Mouse (Mus musculus): Measurements from ENCODE around the gene Caap1. TPM values are rescaled to one million over a fixed set of nuclear protein-coding genes. Genes with fewer than 3 reads are reported as not detected.
A peak's percentile ranks its signal among the peaks of the same experiment; 100 is the strongest.

The Caap1 gene
- polyA plus RNA-seq, 1 experiment from 2014 or later = 16.3 TPM

DNA sequence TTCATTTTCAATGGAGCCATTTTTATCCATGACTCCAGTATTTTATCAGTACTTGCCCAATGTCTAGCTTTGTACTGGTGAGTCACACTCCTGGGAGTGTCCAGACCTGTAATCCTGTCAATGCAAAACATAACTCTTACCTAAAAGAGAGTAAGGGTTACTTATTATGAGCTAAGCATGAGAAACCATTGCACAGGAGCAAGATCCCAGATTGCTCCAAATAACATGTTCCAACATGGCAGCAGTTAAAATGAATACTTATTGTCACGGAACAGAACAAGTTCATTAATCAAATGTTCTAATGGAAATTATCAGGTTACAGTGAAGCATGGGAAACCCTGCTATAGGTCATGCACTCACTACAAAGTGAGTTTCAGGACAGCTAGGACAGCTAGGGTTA lies 3.7 kb upstream of the Caap1 start:
- H3K27ac ChIP-seq = no peak overlapping the region
- H3K36me3 ChIP-seq = no peaks in the 10 kb centered on the region
- no peak overlapping the region for H3K4me2 ChIP-seq (replicated peaks)
- no peak overlapping the region for H3K9ac ChIP-seq
- ATAC-seq = no peak
- H3K9me3 ChIP-seq = no peaks in the 10 kb centered on the region
- no peak overlapping the region for H3K4me3 ChIP-seq (replicated peaks)
- no peaks in the 10 kb centered on the region; the same call in none of the 2 replicates for H3K4me1 ChIP-seq (replicated peaks)
- 82% methylated on average over 1 of the region's 1 CpGs for WGBS
- no peaks in the 10 kb centered on the region for H3K27me3 ChIP-seq (replicated peaks)

DNA sequence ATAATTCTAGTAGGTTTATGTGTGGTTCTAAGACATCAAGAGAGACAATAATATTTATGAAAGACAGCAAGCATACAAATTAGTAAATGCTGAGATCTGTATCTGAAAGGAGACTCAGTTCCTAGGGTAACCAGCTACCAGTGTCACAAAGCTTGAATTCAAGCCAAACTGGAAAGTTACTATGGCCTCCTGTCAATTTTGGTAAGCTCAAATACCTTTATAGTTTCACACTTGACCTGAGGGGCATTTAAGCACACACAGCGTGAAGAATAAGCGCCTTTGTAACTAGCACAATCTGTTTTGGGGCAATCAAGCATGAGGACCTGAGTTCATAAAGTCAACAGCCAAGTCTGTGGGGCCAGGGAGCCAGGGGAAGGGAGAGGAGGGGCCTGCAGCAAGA lies 2.7 kb upstream of the Caap1 start:
- Histone ChIP-seq H3K27me3 (replicated peaks) (no peaks in the 10 kb centered on the region), H3K9me3 (no peaks in the 10 kb centered on the region), H3K9ac (no peak overlapping the region), H3K4me1 (replicated peaks) (peaks cover 2% of the 10 kb centered on the region), H3K4me2 (replicated peaks) (no peak overlapping the region), H3K36me3 (no peaks in the 10 kb centered on the region), H3K27ac (no peak overlapping the region), H3K4me3 (replicated peaks) (no peak overlapping the region)
- ATAC-seq = no peak
- 67% methylated on average over 2 of the region's 2 CpGs for WGBS

DNA sequence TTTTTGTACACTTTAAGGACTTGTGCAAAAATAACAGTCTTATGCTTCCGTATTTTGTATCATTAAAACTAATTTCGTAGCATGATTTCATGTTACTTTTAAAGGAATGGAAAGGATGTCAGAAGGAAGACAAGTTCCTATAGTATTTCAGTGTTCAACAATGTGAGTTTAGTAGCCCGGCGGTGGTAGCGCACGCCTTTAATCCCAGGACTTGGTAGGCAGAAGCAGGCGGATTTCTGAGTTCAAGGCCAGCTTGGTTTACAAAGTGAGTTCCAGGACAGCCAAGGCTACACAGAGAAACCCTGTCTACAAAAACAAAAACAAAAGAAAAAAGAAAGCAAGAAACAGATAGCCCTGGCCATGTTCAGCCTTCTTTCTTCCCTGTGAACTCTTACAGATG lies 549 bp upstream of the Caap1 start:
- H3K9ac ChIP-seq = no peak overlapping the region
- no peaks in the 10 kb centered on the region for H3K36me3 ChIP-seq
- H3K4me3 ChIP-seq (replicated peaks) = no peak overlapping the region
- H3K9me3 ChIP-seq = no peaks in the 10 kb centered on the region
- H3K4me2 ChIP-seq (replicated peaks) = no peak overlapping the region
- peak; percentile 4 for ATAC-seq
- H3K4me1 ChIP-seq (replicated peaks) = peaks cover 2% of the 10 kb centered on the region
- H3K27me3 ChIP-seq (replicated peaks) = no peaks in the 10 kb centered on the region
- WGBS = 66% methylated on average over 7 of the region's 7 CpGs
- H3K27ac ChIP-seq = no peak overlapping the region

DNA sequence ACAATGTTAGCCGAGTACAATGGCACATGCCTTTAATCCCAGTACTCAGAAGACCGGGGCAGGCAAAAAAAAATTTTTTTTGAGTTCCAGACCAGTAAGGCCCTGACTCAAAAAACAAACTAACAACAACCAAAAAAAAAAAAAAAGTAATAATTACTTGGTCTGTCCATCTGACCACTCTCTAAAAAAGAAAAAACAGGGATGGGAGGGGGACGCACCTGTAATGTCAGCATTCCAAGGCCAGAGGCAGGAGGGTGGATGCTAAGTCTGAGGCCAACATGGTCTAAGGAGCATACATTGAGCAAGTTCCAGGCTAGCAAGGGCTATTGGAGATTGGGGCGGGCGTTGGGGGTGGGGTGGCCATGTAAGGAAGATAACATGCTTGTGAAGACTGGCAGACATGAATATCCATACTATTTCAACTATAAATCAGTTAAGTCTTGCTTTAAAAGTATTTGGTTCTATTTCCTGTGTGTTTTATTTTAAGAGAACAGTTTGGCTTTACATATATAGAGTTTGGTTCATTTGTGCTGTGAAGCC lies 1.6 kb downstream of the Caap1 start:
- Histone ChIP-seq H3K27ac (no peak overlapping the region), H3K27me3 (replicated peaks) (no peaks in the 10 kb centered on the region), H3K4me3 (replicated peaks) (no peak overlapping the region), H3K9ac (no peak overlapping the region), H3K9me3 (no peaks in the 10 kb centered on the region), H3K36me3 (no peaks in the 10 kb centered on the region), H3K4me2 (replicated peaks) (peak overlapping the region; percentile 63; the same call in 1 of the 2 replicates), H3K4me1 (replicated peaks) (peaks cover 2% of the 10 kb centered on the region)
- no peak for ATAC-seq
- 89% methylated on average over 5 of the region's 5 CpGs for WGBS

DNA sequence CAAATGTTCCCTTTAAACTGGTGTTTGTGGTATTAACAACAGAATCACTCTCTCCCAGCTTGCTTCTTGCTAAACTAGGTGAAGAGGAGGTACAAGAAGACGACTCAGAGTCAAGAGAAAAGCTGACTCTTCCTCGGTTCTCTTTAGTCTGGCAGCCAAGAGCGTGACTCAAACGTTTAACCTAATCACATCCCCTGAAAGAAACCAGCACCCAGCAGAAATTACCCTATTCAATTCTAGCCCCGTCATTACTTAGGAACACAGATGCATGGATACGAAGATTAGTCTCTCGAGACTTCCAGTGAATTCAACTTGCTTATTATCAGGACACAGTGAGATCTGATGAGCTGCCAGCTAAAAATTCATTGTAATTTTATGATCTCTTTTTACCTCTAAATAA lies 12.3 kb downstream of the Caap1 start:
- Histone ChIP-seq H3K4me2 (replicated peaks) (no peak overlapping the region), H3K9me3 (no peaks in the 10 kb centered on the region), H3K36me3 (no peaks in the 10 kb centered on the region), H3K9ac (no peak overlapping the region), H3K27me3 (replicated peaks) (no peaks in the 10 kb centered on the region), H3K27ac (no peak overlapping the region), H3K4me3 (replicated peaks) (no peak overlapping the region), H3K4me1 (replicated peaks) (no peaks in the 10 kb centered on the region)
- 79% methylated on average over 7 of the region's 7 CpGs for WGBS
- ATAC-seq = no peak

DNA sequence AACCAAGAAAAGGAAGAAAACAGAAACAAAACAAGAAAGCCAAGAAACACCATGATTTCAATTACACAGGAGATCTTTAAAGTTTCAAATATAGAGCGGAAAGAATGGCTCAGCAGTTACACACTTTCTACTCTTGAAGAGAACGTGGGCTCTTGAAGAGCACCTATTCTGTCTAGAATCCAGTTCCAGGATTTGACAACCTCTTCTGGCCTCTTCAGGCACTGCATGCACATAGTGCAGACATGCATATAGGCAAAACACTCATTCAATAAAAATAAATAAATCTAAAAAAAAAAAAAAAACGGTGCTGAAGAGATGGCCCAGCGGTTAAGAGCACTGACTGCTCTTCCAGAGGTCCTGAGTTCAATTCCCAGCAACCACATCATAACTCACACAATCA lies 13.6 kb downstream of the Caap1 start:
- WGBS = 92% methylated on average over 4 of the region's 4 CpGs
- Histone ChIP-seq H3K27ac (no peak overlapping the region), H3K4me2 (replicated peaks) (no peak overlapping the region), H3K4me3 (replicated peaks) (no peak overlapping the region), H3K9ac (no peak overlapping the region), H3K4me1 (replicated peaks) (no peaks in the 10 kb centered on the region), H3K36me3 (no peaks in the 10 kb centered on the region), H3K27me3 (replicated peaks) (no peaks in the 10 kb centered on the region), H3K9me3 (no peaks in the 10 kb centered on the region)
- no peak for ATAC-seq

DNA sequence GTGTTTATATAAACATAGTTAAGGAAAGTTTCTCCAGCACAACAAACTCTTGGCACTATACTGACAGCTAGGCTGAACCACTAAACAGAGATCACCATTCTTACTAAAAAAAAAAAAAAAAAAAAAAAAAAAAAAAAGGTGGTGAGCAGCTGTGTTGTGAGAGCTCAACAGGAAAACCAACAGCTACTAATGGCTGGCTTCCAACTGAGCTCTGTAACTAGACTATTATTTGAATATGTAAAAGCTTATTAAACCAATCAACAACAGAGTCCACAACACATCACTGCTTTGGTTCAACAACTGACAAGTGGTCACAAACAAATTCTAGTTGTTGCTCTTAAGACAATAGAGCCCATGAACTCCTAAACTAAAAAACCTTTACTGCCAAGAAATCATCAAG lies 23.4 kb downstream of the Caap1 start:
- H3K4me2 ChIP-seq (replicated peaks) = no peak overlapping the region
- H3K36me3 ChIP-seq = no peaks in the 10 kb centered on the region
- no peak overlapping the region for H3K9ac ChIP-seq
- no peak overlapping the region for H3K4me3 ChIP-seq (replicated peaks)
- no peaks in the 10 kb centered on the region for H3K9me3 ChIP-seq
- no peak for ATAC-seq
- no peaks in the 10 kb centered on the region for H3K27me3 ChIP-seq (replicated peaks)
- H3K27ac ChIP-seq = no peak overlapping the region
- H3K4me1 ChIP-seq (replicated peaks) = no peaks in the 10 kb centered on the region

DNA sequence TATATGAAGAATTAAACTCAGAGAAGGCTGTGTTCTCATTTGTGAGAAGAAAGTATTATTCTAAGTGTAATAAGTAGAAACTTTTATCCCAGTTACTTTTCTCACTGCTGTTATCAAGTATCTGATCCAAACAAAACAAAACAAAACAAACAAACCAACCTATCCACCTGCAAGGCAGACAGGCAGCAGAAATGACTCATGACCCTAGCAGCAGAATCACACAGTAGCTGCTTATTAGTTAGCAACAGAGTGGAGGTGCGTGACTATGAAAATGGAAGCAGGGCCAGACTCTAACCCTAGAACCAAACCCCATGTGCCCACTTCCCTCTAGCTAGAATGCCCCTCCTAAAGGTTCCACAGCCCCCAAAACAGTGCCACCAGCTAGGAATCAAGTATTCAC lies 27.1 kb downstream of the Caap1 start:
- H3K4me1 ChIP-seq (replicated peaks) = no peaks in the 10 kb centered on the region
- no peak overlapping the region for H3K4me3 ChIP-seq (replicated peaks)
- no peak for ATAC-seq
- WGBS = 97% methylated on average over 1 of the region's 1 CpGs
- no peaks in the 10 kb centered on the region for H3K36me3 ChIP-seq
- no peak overlapping the region for H3K4me2 ChIP-seq (replicated peaks)
- no peak overlapping the region for H3K27ac ChIP-seq
- H3K9me3 ChIP-seq = no peaks in the 10 kb centered on the region
- no peak overlapping the region for H3K9ac ChIP-seq
- H3K27me3 ChIP-seq (replicated peaks) = no peaks in the 10 kb centered on the region

DNA sequence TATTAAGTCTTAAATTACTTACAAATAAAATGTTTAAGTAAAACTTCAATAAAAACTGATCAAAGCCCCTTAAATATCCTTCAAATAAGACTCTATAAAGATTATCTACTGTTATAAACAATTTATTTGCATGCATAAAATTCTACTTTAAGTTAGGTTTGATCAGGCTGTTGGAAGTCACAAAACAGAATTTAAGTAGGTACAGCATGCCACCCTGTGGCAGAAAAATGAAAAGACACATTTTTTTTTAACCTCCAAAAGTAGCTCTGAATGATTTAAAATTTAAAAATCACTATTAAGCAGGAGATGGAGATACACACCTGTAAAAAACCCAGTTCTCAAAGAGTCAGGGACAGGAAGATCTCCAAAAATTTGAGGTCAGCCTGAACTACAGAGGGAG lies 33.3 kb downstream of the Caap1 start:
- Histone ChIP-seq H3K9ac (no peak overlapping the region), H3K4me3 (replicated peaks) (no peak overlapping the region), H3K4me1 (replicated peaks) (no peaks in the 10 kb centered on the region), H3K9me3 (no peaks in the 10 kb centered on the region), H3K27ac (no peak overlapping the region), H3K36me3 (no peaks in the 10 kb centered on the region), H3K27me3 (replicated peaks) (no peaks in the 10 kb centered on the region), H3K4me2 (replicated peaks) (no peak overlapping the region)
- ATAC-seq = no peak

DNA sequence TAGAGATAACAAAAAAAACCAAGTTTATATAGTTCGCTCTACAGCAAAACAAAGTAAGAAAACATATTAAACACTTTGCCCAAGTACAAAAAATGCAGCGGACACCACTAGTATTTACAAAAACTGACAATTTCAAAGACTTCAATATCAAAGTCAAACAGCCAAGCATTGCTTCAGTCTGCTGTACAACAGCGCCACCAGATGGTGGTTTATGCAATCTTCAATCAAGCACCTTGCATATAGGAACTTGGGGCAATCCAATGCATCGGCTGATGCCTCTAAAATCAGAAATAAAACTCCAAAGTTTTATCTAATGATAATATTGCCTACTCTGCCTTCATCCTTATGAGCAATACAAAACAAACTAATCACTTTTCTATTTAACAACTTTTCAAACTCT lies 39.0 kb downstream of the Caap1 start:
- WGBS = 67% methylated on average over 4 of the region's 4 CpGs
- H3K9me3 ChIP-seq = no peaks in the 10 kb centered on the region
- no peak overlapping the region for H3K27ac ChIP-seq
- H3K27me3 ChIP-seq (replicated peaks) = no peaks in the 10 kb centered on the region
- no peak for ATAC-seq
- H3K9ac ChIP-seq = no peak overlapping the region
- no peak overlapping the region for H3K4me3 ChIP-seq (replicated peaks)
- H3K4me1 ChIP-seq (replicated peaks) = no peaks in the 10 kb centered on the region
- no peak overlapping the region for H3K4me2 ChIP-seq (replicated peaks)
- H3K36me3 ChIP-seq = no peaks in the 10 kb centered on the region

DNA sequence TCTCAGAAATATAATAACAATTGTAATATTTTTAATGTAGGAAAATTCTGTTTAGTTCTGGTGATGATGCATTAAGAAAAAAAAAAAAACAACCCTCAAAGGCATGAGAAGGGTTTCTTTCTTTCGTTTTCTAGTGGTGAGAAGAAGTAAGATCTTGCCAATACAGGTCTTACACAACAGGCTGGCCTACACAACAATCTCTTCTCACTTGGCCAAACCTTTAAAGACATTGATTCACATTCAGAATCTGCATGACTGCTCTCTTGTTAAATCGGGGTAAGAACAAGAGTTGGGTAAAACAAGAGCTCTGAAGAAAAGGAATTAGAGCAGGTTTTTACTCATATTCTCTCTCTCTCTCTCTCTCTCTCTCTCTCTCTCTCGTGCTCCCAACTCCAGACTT lies 41.2 kb downstream of the Caap1 start:
- Histone ChIP-seq H3K27ac (no peak overlapping the region), H3K9me3 (no peaks in the 10 kb centered on the region), H3K4me2 (replicated peaks) (no peak overlapping the region), H3K36me3 (0 out of 2 replicates have a peak, but pooled peaks cover 3% of the 10 kb centered on the region), H3K4me3 (replicated peaks) (no peak overlapping the region), H3K27me3 (replicated peaks) (no peaks in the 10 kb centered on the region), H3K9ac (no peak overlapping the region), H3K4me1 (replicated peaks) (no peaks in the 10 kb centered on the region)
- ATAC-seq = no peak
- 85% methylated on average over 3 of the region's 3 CpGs for WGBS

DNA sequence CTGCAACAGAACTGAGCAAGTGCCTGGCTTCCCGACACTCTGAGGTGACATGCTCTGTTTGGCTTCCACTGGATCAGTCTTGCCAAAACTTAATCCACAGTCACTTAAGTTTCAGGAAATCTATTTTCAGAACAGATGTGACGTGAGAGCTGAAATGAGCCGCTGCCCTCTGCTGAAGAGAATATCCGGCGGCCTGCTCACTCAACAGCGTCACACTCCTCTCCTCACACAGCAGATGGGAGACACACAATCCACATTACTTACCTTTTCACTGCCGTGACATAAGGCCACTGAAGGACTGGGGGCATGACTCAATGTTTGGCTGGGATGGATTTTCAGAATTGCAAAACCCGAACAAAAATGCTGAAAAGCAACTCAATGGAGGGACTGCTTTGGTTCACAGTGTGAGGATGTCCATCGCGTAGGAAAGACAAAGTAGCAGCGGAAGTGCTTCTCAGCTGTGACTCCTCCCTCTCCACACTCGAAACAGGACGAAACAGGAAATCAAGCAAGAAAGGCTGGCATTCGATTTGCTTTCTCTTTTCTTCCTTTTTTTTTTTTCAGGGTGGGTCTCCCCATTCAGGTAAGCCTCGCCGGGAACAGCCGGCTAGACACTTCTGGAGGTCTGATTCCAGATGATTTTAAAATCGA lies 79.7 kb downstream of the Caap1 start:
- Histone ChIP-seq H3K9me3 (no peaks in the 10 kb centered on the region), H3K36me3 (no peaks in the 10 kb centered on the region), H3K4me1 (replicated peaks) (no peaks in the 10 kb centered on the region), H3K9ac (no peak overlapping the region), H3K27me3 (replicated peaks) (no peaks in the 10 kb centered on the region), H3K27ac (no peak overlapping the region), H3K4me3 (replicated peaks) (no peak overlapping the region), H3K4me2 (replicated peaks) (no peak overlapping the region)
- WGBS = 83% methylated on average over 18 of the region's 18 CpGs
- ATAC-seq = no peak

DNA sequence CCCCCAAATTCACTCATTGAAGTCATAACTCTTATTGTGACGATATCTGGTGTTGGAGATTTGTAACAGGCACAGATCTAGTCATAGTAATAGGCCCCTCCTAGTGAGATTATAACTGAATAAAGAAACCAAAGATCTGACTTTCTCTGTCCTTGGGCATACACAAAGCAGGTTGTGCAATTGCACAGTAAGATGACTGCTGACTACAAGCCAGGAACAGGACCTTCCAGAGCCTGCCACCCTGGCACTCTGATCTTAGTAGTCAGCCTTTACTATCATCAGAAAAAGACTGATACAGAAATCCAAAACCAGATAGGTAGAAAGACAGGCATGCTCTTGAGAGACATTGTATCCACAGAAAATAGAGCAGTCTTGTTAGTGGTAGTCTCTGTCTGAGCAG lies 83.3 kb downstream of the Caap1 start:
- Histone ChIP-seq H3K36me3 (no peaks in the 10 kb centered on the region), H3K27ac (no peak overlapping the region), H3K27me3 (replicated peaks) (no peaks in the 10 kb centered on the region), H3K4me2 (replicated peaks) (no peak overlapping the region), H3K9me3 (no peaks in the 10 kb centered on the region), H3K9ac (no peak overlapping the region), H3K4me3 (replicated peaks) (no peak overlapping the region), H3K4me1 (replicated peaks) (no peaks in the 10 kb centered on the region)
- WGBS = 93% methylated on average over 1 of the region's 1 CpGs
- ATAC-seq = no peak
